Mouse (Mus musculus): ENCODE results near the gene Cyp4f17. TPM values are rescaled to one million over a fixed set of nuclear protein-coding genes. Genes with fewer than 3 reads are reported as not detected.

Cyp4f17 gene
- total and polyA plus RNA-seq, 2 experiments from 2014 or later, result 11.5 to 15.2 TPM

DNA sequence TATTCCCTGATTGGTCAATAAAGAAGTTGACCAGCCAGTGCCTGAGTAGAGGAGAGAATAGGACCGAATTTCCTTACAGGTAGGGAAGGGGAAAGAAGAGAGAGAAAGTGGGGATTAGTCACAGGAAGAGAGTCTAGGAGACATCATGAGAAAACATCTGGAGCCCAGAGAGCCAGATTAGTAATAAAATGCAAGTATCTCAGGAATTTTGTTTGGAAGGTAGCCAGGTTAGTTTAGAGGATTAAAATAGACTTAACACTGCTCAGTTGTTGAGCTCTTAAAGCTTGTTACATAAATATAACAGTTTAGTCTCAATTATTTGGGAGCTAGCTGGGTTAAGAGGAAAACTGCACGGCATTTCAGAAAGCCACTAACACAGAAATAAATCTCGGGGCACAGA, 4.8 kb upstream of the Cyp4f17 start:
- no peak for ATAC-seq (ENCODE audit: low FRiP score)
- Histone ChIP-seq H3K9me3 (ENCODE audit: low read length) (no peaks in the 10 kb centered on the region), H3K4me1 (ENCODE audit: insufficient read depth, low read length) (peaks cover 8% of the 10 kb centered on the region; the same call in 1 of the 2 replicates), H3K27ac (ENCODE audit: low read depth, low read length) (no peak overlapping the region), H3K4me3 (ENCODE audit: low read depth, low read length) (no peak overlapping the region), H3K27me3 (ENCODE audit: insufficient read depth, low read length) (no peaks in the 10 kb centered on the region), H3K4me2 (ENCODE audit: low read depth, low read length, poor library complexity, severe bottlenecking) (no peak overlapping the region), H3K9ac (replicated peaks; ENCODE audit: low read length, poor library complexity, severe bottlenecking) (no peak overlapping the region), H3K36me3 (ENCODE audit: insufficient read depth, low read length) (no peaks in the 10 kb centered on the region)
- no peak for DNase-seq (ENCODE audit: low spot score)
- WGBS, result 66% methylated on average over 3 of the region's 3 CpGs
- no peak for TF ChIP-seq CTCF (IDR thresholded peaks at IDR 0.05)

DNA sequence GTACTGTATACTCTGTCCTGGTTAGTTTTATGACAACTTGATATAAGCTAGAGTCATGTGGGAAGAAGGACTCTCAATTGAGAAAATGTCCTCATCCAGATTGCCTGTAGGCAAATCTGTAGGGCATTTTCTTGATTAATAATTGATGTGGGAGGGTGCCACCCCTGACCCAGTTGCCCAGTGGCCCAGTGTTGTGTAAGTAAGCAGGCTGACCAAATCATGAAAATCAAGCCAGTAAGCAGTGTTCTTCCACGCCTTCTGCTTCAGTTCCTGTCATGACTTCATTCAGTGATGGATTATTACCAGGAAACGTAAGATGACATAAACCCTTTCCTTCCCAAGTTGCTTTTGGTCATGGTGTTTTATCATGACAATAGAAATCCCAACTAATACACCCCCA, 2.7 kb upstream of the Cyp4f17 start:
- Histone ChIP-seq H3K36me3 (ENCODE audit: insufficient read depth, low read length) (no peaks in the 10 kb centered on the region), H3K4me2 (ENCODE audit: low read depth, low read length, poor library complexity, severe bottlenecking) (no peak overlapping the region), H3K4me1 (ENCODE audit: insufficient read depth, low read length) (peaks cover 13% of the 10 kb centered on the region; the same call in 1 of the 2 replicates), H3K4me3 (ENCODE audit: low read depth, low read length) (no peak overlapping the region), H3K27me3 (ENCODE audit: insufficient read depth, low read length) (no peaks in the 10 kb centered on the region), H3K27ac (ENCODE audit: low read depth, low read length) (no peak overlapping the region), H3K9me3 (ENCODE audit: low read length) (no peaks in the 10 kb centered on the region), H3K9ac (replicated peaks; ENCODE audit: low read length, poor library complexity, severe bottlenecking) (no peak overlapping the region)
- 71% methylated on average over 2 of the region's 2 CpGs for WGBS
- no peak for DNase-seq (ENCODE audit: low spot score)
- no peak for TF ChIP-seq CTCF (IDR thresholded peaks at IDR 0.05)
- ATAC-seq (ENCODE audit: low FRiP score), result no peak

DNA sequence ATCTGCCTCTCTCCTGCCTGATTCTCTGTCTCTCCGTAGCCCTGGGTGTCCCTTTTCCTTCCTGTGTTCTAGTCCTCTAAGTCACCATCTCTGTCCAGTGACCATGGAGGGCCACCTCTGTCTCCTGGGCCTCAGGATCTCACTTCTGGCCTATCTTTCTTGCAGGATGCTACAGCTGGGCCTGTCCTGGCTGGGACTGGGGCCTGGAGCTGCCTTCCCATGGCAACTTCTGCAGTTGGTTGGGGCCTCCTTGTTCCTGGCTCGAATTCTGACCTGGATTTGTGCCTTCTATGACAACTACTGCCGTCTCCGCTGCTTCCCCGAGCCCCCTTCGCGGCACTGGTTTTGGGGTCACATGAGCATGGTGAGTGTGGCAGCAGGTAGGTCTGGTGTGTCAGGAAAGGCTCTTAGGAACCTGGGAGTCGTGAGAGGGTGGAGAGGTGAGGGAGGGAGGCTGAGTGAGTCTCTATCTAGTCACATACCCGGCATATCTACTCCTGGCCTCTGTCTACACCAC, 937 bp downstream of the Cyp4f17 start:
- H3K4me2 ChIP-seq (ENCODE audit: low read depth, low read length, poor library complexity, severe bottlenecking), result peak overlapping the region; percentile 71
- no peaks in the 10 kb centered on the region for H3K27me3 ChIP-seq (ENCODE audit: insufficient read depth, low read length)
- 26% methylated on average over 9 of the region's 9 CpGs for WGBS
- H3K9ac ChIP-seq (replicated peaks; ENCODE audit: low read length, poor library complexity, severe bottlenecking), result peak overlapping the region; percentile 46
- H3K36me3 ChIP-seq (ENCODE audit: insufficient read depth, low read length), result no peaks in the 10 kb centered on the region
- peaks cover 13% of the 10 kb centered on the region; the same call in 1 of the 2 replicates for H3K4me1 ChIP-seq (ENCODE audit: insufficient read depth, low read length)
- ATAC-seq (ENCODE audit: low FRiP score) (no peak), DNase-seq (ENCODE audit: low spot score) (no peak)
- peak overlapping the region; percentile 69 for H3K27ac ChIP-seq (ENCODE audit: low read depth, low read length)
- peak overlapping the region; percentile 47 for H3K4me3 ChIP-seq (ENCODE audit: low read depth, low read length)
- H3K9me3 ChIP-seq (ENCODE audit: low read length), result no peaks in the 10 kb centered on the region
- TF ChIP-seq CTCF (IDR thresholded peaks at IDR 0.05), result no peak

GRCm38 (mm10) chr17:32516126-32516525, 10.3 kb downstream of the Cyp4f17 start:
- TF ChIP-seq CTCF (IDR thresholded peaks at IDR 0.05), result no peak
- H3K9me3 ChIP-seq (ENCODE audit: low read length), result no peaks in the 10 kb centered on the region
- no peak overlapping the region for H3K27ac ChIP-seq (ENCODE audit: low read depth, low read length)
- H3K27me3 ChIP-seq (ENCODE audit: insufficient read depth, low read length), result no peaks in the 10 kb centered on the region
- no peak overlapping the region for H3K4me3 ChIP-seq (ENCODE audit: low read depth, low read length)
- H3K4me1 ChIP-seq (ENCODE audit: insufficient read depth, low read length), result no peaks in the 10 kb centered on the region
- no peak overlapping the region for H3K4me2 ChIP-seq (ENCODE audit: low read depth, low read length, poor library complexity, severe bottlenecking)
- ATAC-seq (ENCODE audit: low FRiP score) (no peak), DNase-seq (ENCODE audit: low spot score) (no peak)
- peaks cover 6% of the 10 kb centered on the region; the same call in 1 of the 2 replicates for H3K36me3 ChIP-seq (ENCODE audit: insufficient read depth, low read length)
- H3K9ac ChIP-seq (replicated peaks; ENCODE audit: low read length, poor library complexity, severe bottlenecking), result no peak overlapping the region
- WGBS, result 77% methylated on average over 5 of the region's 5 CpGs

DNA sequence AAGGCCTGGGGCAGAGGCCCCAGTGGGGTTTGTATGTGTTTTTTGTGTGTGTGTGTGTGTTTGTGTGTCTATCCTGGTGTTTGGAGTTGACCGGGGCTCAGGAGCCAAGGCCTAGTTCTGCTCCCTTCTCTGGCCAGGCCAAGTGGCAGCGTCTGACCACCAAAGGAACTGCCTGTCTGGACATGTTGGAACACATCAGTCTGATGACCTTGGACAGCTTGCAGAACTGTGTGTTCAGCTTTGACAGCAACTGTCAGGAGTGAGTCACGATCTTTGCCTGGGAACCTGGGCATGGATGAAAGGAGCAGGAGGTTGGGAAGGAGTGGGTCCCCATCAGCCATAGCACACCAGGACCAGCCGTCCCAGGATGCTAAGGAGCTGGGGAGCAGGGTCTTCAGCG, 16.1 kb downstream of the Cyp4f17 start:
- no peaks in the 10 kb centered on the region for H3K27me3 ChIP-seq (ENCODE audit: insufficient read depth, low read length)
- H3K9ac ChIP-seq (replicated peaks; ENCODE audit: low read length, poor library complexity, severe bottlenecking), result no peak overlapping the region
- DNase-seq (ENCODE audit: low spot score) (no peak), ATAC-seq (ENCODE audit: low FRiP score) (no peak)
- no peak overlapping the region for H3K4me2 ChIP-seq (ENCODE audit: low read depth, low read length, poor library complexity, severe bottlenecking)
- H3K36me3 ChIP-seq (ENCODE audit: insufficient read depth, low read length), result peaks cover 24% of the 10 kb centered on the region
- no peak overlapping the region for H3K4me3 ChIP-seq (ENCODE audit: low read depth, low read length)
- 94% methylated on average over 5 of the region's 5 CpGs for WGBS
- TF ChIP-seq CTCF (IDR thresholded peaks at IDR 0.05), result no peak
- no peak overlapping the region for H3K27ac ChIP-seq (ENCODE audit: low read depth, low read length)
- H3K9me3 ChIP-seq (ENCODE audit: low read length), result no peaks in the 10 kb centered on the region
- no peaks in the 10 kb centered on the region for H3K4me1 ChIP-seq (ENCODE audit: insufficient read depth, low read length)

DNA sequence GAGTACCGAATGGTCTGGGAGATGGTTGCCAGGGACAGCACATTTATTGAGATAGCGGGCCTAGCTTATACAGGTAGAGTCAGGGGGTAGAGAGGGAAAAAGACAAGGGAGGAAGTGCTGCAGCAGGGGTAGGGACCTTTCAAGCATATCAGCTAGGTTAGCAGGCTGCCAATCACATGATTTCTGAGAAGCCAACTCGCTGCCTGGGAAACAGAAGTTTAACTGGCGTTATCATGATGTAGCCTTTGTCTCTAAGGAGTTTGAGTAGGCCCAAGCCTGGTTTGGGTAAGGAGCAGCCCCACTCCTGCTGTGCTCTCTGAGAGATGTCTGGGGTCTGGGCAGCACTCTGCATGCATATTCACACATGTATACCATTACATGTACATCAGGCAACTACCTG, 16.5 kb downstream of the Cyp4f17 start:
- no peak overlapping the region for H3K4me2 ChIP-seq (ENCODE audit: low read depth, low read length, poor library complexity, severe bottlenecking)
- 85% methylated on average over 4 of the region's 4 CpGs for WGBS
- H3K9ac ChIP-seq (replicated peaks; ENCODE audit: low read length, poor library complexity, severe bottlenecking), result no peak overlapping the region
- no peaks in the 10 kb centered on the region for H3K4me1 ChIP-seq (ENCODE audit: insufficient read depth, low read length)
- H3K36me3 ChIP-seq (ENCODE audit: insufficient read depth, low read length), result peaks cover 24% of the 10 kb centered on the region
- no peak overlapping the region for H3K27ac ChIP-seq (ENCODE audit: low read depth, low read length)
- no peak overlapping the region for H3K4me3 ChIP-seq (ENCODE audit: low read depth, low read length)
- H3K9me3 ChIP-seq (ENCODE audit: low read length), result no peaks in the 10 kb centered on the region
- no peak for TF ChIP-seq CTCF (IDR thresholded peaks at IDR 0.05)
- no peaks in the 10 kb centered on the region for H3K27me3 ChIP-seq (ENCODE audit: insufficient read depth, low read length)
- DNase-seq (ENCODE audit: low spot score) (no peak), ATAC-seq (ENCODE audit: low FRiP score) (no peak)
